Mouse (Mus musculus): ENCODE results near the gene 1700029I15Rik.

DNA sequence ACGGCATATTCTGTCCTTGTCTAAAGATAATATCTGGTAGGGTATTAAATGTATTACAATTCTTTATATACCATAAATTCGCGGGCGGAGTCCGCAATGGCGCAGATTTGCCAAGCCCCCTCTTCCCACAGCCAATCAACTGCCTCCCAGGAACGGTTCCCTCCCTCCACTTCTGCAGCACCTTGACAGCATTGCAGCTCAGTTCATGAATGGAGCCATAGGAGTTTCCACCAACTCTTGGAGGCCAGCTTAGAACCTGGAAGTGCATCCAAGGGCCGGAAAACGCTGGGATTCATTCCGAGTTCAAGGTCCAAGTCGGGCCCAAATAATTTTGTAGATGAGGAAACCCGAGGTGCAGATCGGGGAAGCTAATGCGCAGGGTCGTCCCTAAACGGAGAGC lies 7.8 kb upstream of the 1700029I15Rik start, which contains the start of the genes Pex16 and Large2:
- TF ChIP-seq POLR2A (IDR thresholded peaks at IDR 0.05; ENCODE audit: borderline replicate concordance, low read depth, low read length) (no peak), CTCF (IDR thresholded peaks at IDR 0.05; ENCODE audit: low read depth, low read length) (no peak)
